Mouse (Mus musculus) neural tube, embryonic 12.5 days (tissue): Measurements from ENCODE around the gene Stum. TPM values are rescaled to one million over a fixed set of nuclear protein-coding genes. Genes with fewer than 3 reads are reported as not detected.
"Not testable (repeated sequence)": the region's sequence is repeated elsewhere in the genome, so short reads cannot be mapped to it uniquely, and the experiment has no call there.

Experiments
- ATAC-seq: fragments of 200-750 bp; cut with Nextera tagmentation; 2 replicates; pipeline ENCODE4 v1.8.0; 2017; ENCODE audit warnings: low read depth, mild to moderate bottlenecking, moderate TSS enrichment, moderate library complexity; ENCODE audit not compliant: low FRiP score
- H3K27ac ChIP-seq: fragments of 300-500 bp; sonication (generic); 2 replicates; pipeline ENCODE4 v1.5.1; 2016
- H3K27me3 ChIP-seq: fragments of 300-500 bp; sonication (generic); replicated peaks from 2 replicates; pipeline ENCODE4 v1.6.1; 2016; ENCODE audit warnings: mild to moderate bottlenecking
- H3K36me3 ChIP-seq: fragments of 300-500 bp; sonication (generic); 2 replicates; pipeline ENCODE4 v1.6.1; 2016; ENCODE audit warnings: mild to moderate bottlenecking
- H3K4me1 ChIP-seq: fragments of 300-500 bp; sonication (generic); 2 replicates; pipeline ENCODE4 v1.6.1; 2016
- H3K4me2 ChIP-seq: fragments of 300-500 bp; sonication (generic); replicated peaks from 2 replicates; pipeline ENCODE4 v1.6.1; 2016; ENCODE audit warnings: mild to moderate bottlenecking
- H3K4me3 ChIP-seq: fragments of 300-500 bp; sonication (generic); 2 replicates; pipeline ENCODE4 v1.5.1; 2016
- H3K9ac ChIP-seq: fragments of 300-500 bp; sonication (generic); 2 replicates; pipeline ENCODE4 v1.6.1; 2016; ENCODE audit warnings: mild to moderate bottlenecking
- H3K9me3 ChIP-seq: fragments of 300-500 bp; sonication (generic); 2 replicates; pipeline ENCODE4 v1.6.1; 2016; ENCODE audit warnings: mild to moderate bottlenecking
- WGBS: fragments of 180-500 bp; shearing (Covaris S2); methylation state at CpG from one replicate; pipeline ENCODE4 v1.1.7; 2016; 5-methylcytosine and 5-hydroxymethylcytosine counted together
- polyA plus RNA-seq: library from polyadenylated mRNA; unstranded; fragments of >200 nt; fragmentation: Nextera tagmentation; extraction: Ambion mirVana; gene quantifications from 2 replicates; pipeline ENCODE4 v1.2.1, GENCODE M21; 2016

The Stum gene
- 1.9 and 2.6 TPM in 2 replicates for polyA plus RNA-seq

GRCm38 (mm10) chr1:180483399-180484291 is at the start of gene Stum:
Stum (minus strand) TSS chr1:180483504.
- Histone ChIP-seq H3K36me3 (no peaks in the 10 kb centered on the region), H3K27ac (no peak within 1 kb of the TSS), H3K4me1 (peaks cover 22% of the 10 kb centered on the region), H3K4me2 (peak within 1 kb of the TSS; percentile 88), H3K27me3 (peaks cover 40% of the 10 kb centered on the region), H3K4me3 (peak within 1 kb of the TSS; percentile 42), H3K9ac (peak within 1 kb of the TSS; percentile 59), H3K9me3 (no peaks in the 10 kb centered on the region)
- WGBS = 4% methylated on average over 40 of the region's 40 CpGs
- ATAC-seq = peak; percentile 80

GRCm38 (mm10) chr1:180532671-180533070 is 49.4 kb upstream of the Stum start:
- no peak for ATAC-seq
- Histone ChIP-seq H3K9me3 (peaks cover 16% of the 10 kb centered on the region), H3K9ac (no peak overlapping the region), H3K27me3 (no peaks in the 10 kb centered on the region), H3K4me3 (no peak overlapping the region), H3K4me1 (no peaks in the 10 kb centered on the region), H3K27ac (no peak overlapping the region), H3K4me2 (no peak overlapping the region), H3K36me3 (no peaks in the 10 kb centered on the region)
- 95% methylated on average over 11 of the region's 11 CpGs for WGBS

GRCm38 (mm10) chr1:180530457-180531263 is 47.4 kb upstream of the Stum start:
- WGBS = 67% methylated on average over 8 of the region's 8 CpGs
- Histone ChIP-seq H3K9ac (no peak overlapping the region), H3K4me3 (no peak overlapping the region), H3K27me3 (no peaks in the 10 kb centered on the region), H3K9me3 (peaks cover 16% of the 10 kb centered on the region), H3K27ac (no peak overlapping the region), H3K4me2 (no peak overlapping the region), H3K36me3 (no peaks in the 10 kb centered on the region), H3K4me1 (no peaks in the 10 kb centered on the region)
- no peak for ATAC-seq

GRCm38 (mm10) chr1:180529847-180530246 is 46.5 kb upstream of the Stum start:
- 93% methylated on average over 7 of the region's 7 CpGs for WGBS

GRCm38 (mm10) chr1:180525301-180525700 is 42.0 kb upstream of the Stum start:
- Histone ChIP-seq H3K4me1 (no peaks in the 10 kb centered on the region), H3K9ac (no peak overlapping the region), H3K27ac (no peak overlapping the region), H3K9me3 (no peaks in the 10 kb centered on the region), H3K36me3 (no peaks in the 10 kb centered on the region), H3K27me3 (no peaks in the 10 kb centered on the region), H3K4me2 (no peak overlapping the region), H3K4me3 (no peak overlapping the region)
- no peak for ATAC-seq
- WGBS = 87% methylated on average over 1 of the region's 1 CpGs

More at GRCm38 (mm10) chr1:180529847-180530246, 46.5 kb upstream of the Stum start:
- no peaks in the 10 kb centered on the region for H3K36me3 ChIP-seq
- H3K4me3 ChIP-seq = no peak overlapping the region
- no peak overlapping the region for H3K4me2 ChIP-seq
- no peaks in the 10 kb centered on the region for H3K27me3 ChIP-seq
- H3K4me1 ChIP-seq = no peaks in the 10 kb centered on the region
- ATAC-seq = no peak
- no peak overlapping the region for H3K27ac ChIP-seq
- peaks cover 16% of the 10 kb centered on the region for H3K9me3 ChIP-seq
- no peak overlapping the region for H3K9ac ChIP-seq

GRCm38 (mm10) chr1:180523320-180523719 is 40.0 kb upstream of the Stum start:
- WGBS = 93% methylated on average over 2 of the region's 2 CpGs
- ATAC-seq = no peak
- no peak overlapping the region for H3K4me2 ChIP-seq
- H3K27me3 ChIP-seq = no peaks in the 10 kb centered on the region
- H3K9me3 ChIP-seq = no peaks in the 10 kb centered on the region
- H3K9ac ChIP-seq = no peak overlapping the region
- no peaks in the 10 kb centered on the region for H3K36me3 ChIP-seq
- no peaks in the 10 kb centered on the region for H3K4me1 ChIP-seq
- no peak overlapping the region for H3K27ac ChIP-seq
- H3K4me3 ChIP-seq = no peak overlapping the region

GRCm38 (mm10) chr1:180520190-180520589 is 36.9 kb upstream of the Stum start:
- Histone ChIP-seq H3K9ac (no peak overlapping the region), H3K9me3 (no peaks in the 10 kb centered on the region), H3K4me3 (no peak overlapping the region), H3K4me1 (no peaks in the 10 kb centered on the region), H3K27ac (no peak overlapping the region), H3K4me2 (no peak overlapping the region), H3K27me3 (no peaks in the 10 kb centered on the region), H3K36me3 (no peaks in the 10 kb centered on the region)
- no peak for ATAC-seq
- 42% methylated on average over 7 of the region's 7 CpGs for WGBS

GRCm38 (mm10) chr1:180519520-180519919 is 36.2 kb upstream of the Stum start:
- no peaks in the 10 kb centered on the region for H3K27me3 ChIP-seq
- H3K4me1 ChIP-seq = no peaks in the 10 kb centered on the region
- no peaks in the 10 kb centered on the region for H3K9me3 ChIP-seq
- no peak overlapping the region for H3K9ac ChIP-seq
- 85% methylated on average over 8 of the region's 8 CpGs for WGBS
- H3K27ac ChIP-seq = no peak overlapping the region
- H3K36me3 ChIP-seq = no peaks in the 10 kb centered on the region
- H3K4me2 ChIP-seq = no peak overlapping the region
- ATAC-seq = no peak
- H3K4me3 ChIP-seq = no peak overlapping the region

GRCm38 (mm10) chr1:180518899-180519298 is 35.6 kb upstream of the Stum start:
- ATAC-seq, H3K9me3 ChIP-seq, H3K36me3 ChIP-seq, H3K27ac ChIP-seq, H3K4me3 ChIP-seq, H3K27me3 ChIP-seq, H3K4me1 ChIP-seq, H3K9ac ChIP-seq, H3K4me2 ChIP-seq: not testable (repeated sequence)
- 93% methylated on average over 7 of the region's 7 CpGs for WGBS

GRCm38 (mm10) chr1:180518412-180518811 is 35.1 kb upstream of the Stum start:
- Histone ChIP-seq H3K4me3 (no peak overlapping the region), H3K27ac (no peak overlapping the region), H3K9ac (no peak overlapping the region), H3K36me3 (no peaks in the 10 kb centered on the region), H3K4me2 (no peak overlapping the region), H3K27me3 (no peaks in the 10 kb centered on the region), H3K9me3 (no peaks in the 10 kb centered on the region), H3K4me1 (no peaks in the 10 kb centered on the region)
- WGBS = 66% methylated on average over 8 of the region's 8 CpGs
- ATAC-seq = no peak

GRCm38 (mm10) chr1:180517390-180518054 is 34.2 kb upstream of the Stum start:
- ATAC-seq = no peak
- Histone ChIP-seq H3K36me3 (no peaks in the 10 kb centered on the region), H3K4me2 (no peak overlapping the region), H3K4me3 (no peak overlapping the region), H3K9me3 (no peaks in the 10 kb centered on the region), H3K9ac (no peak overlapping the region), H3K27me3 (no peaks in the 10 kb centered on the region), H3K4me1 (no peaks in the 10 kb centered on the region), H3K27ac (no peak overlapping the region)
- 76% methylated on average over 10 of the region's 10 CpGs for WGBS

- no peaks in the 10 kb centered on the region for H3K36me3 ChIP-seq
- H3K4me3 ChIP-seq = no peak overlapping the region
- 73% methylated on average over 2 of the region's 2 CpGs for WGBS
- H3K27me3 ChIP-seq = no peaks in the 10 kb centered on the region
- H3K4me2 ChIP-seq = no peak overlapping the region
- no peak for ATAC-seq
- H3K9ac ChIP-seq = no peak overlapping the region
- H3K9me3 ChIP-seq = no peaks in the 10 kb centered on the region
- no peak overlapping the region for H3K27ac ChIP-seq
- H3K4me1 ChIP-seq = no peaks in the 10 kb centered on the region
Measured at GRCm38 (mm10) chr1:180514077-180514476, 30.8 kb upstream of the Stum start.
